In genomic region chr12:53695324-53695723, GRCm38 (mm10) we compare ENCODE assay signal across 1 mouse cellular context.
TF ChIP-seq lines count a peak whose summit lies in the region.

No protein-coding gene starts in this region.

TF ChIP-seq in CH12.LX, 34 proteins besides CTCF, POLR2A, EP300 and RAD21 (continued from another document):
- TF ChIP-seq ZMIZ1 (IDR thresholded peaks at IDR 0.05; ENCODE audit: low read depth, low read length): no peak
